In genomic region chr1:59458886-59459285, GRCm38 (mm10) we compare ENCODE assay signal across 8 mouse cellular contexts. TPM values are rescaled to one million over a fixed set of nuclear protein-coding genes. Genes with fewer than 3 reads are reported as not detected.
DNase-seq lines count a peak whose midpoint lies in the region; ATAC-seq lines count a peak whose summit lies in the region.

No protein-coding gene starts in this region.

- peaks cover 10% of the 10 kb centered on the region for H3K4me1 ChIP-seq in forebrain, embryonic 15.5 days
- H3K4me1 ChIP-seq in forebrain, embryonic 13.5 days, result peaks cover 7% of the 10 kb centered on the region
- peaks cover 23% of the 10 kb centered on the region for H3K4me1 ChIP-seq in heart, embryonic 10.5 days
- no peaks in the 10 kb centered on the region for H3K4me1 ChIP-seq in liver, embryonic 12.5 days

- intact Hi-C loops in left cerebral cortex, postnatal 4 days (cut with DNase I), result no loop called here

- WGBS in forebrain, embryonic 15.5 days, result 18% methylated on average over 8 of the region's 8 CpGs
- WGBS in forebrain, embryonic 13.5 days, result 20% methylated on average over 8 of the region's 8 CpGs
- WGBS in heart, embryonic 10.5 days, result 28% methylated on average over 8 of the region's 8 CpGs
- 40% methylated on average over 8 of the region's 8 CpGs for WGBS in liver, embryonic 12.5 days (ENCODE audit: insufficient replicate concordance)

- no peak overlapping the region for H3K27ac ChIP-seq in forebrain, embryonic 15.5 days (replicated peaks)
- H3K27ac ChIP-seq in forebrain, embryonic 13.5 days, result no peak overlapping the region
- H3K27ac ChIP-seq in heart, embryonic 10.5 days, result peak overlapping the region; percentile 36; the same call in 1 of the 2 replicates
- H3K27ac ChIP-seq in liver, embryonic 12.5 days, result no peak overlapping the region

- 0 out of 2 replicates have a peak overlapping the region, but pooled peaks have one; percentile 8 for H3K4me2 ChIP-seq in forebrain, embryonic 15.5 days (replicated peaks)
- no peak overlapping the region for H3K4me2 ChIP-seq in forebrain, embryonic 13.5 days
- no peak overlapping the region for H3K4me2 ChIP-seq in liver, embryonic 12.5 days

- no peak overlapping the region for H3K4me3 ChIP-seq in forebrain, embryonic 15.5 days
- H3K4me3 ChIP-seq in forebrain, embryonic 13.5 days, result no peak overlapping the region
- no peak overlapping the region for H3K4me3 ChIP-seq in heart, embryonic 10.5 days
- H3K4me3 ChIP-seq in liver, embryonic 12.5 days, result no peak overlapping the region

- no peaks in the 10 kb centered on the region for H3K27me3 ChIP-seq in forebrain, embryonic 15.5 days
- peaks cover 8% of the 10 kb centered on the region for H3K27me3 ChIP-seq in forebrain, embryonic 13.5 days
- H3K27me3 ChIP-seq in heart, embryonic 10.5 days (ENCODE audit: insufficient read depth, poor library complexity, severe bottlenecking), result peaks cover 21% of the 10 kb centered on the region; the same call in 1 of the 2 replicates
- no peaks in the 10 kb centered on the region for H3K27me3 ChIP-seq in liver, embryonic 12.5 days (replicated peaks)

- peak; percentile 23 for DNase-seq in brain, adult 2 months (ENCODE audit: low read depth, low spot score)
- DNase-seq in heart, embryonic 10.5 days (ENCODE audit: low spot score), result no peak
- peak; percentile 45 for DNase-seq in lung, postnatal 10 days
- no peak for DNase-seq in left cerebral cortex, adult 9 months (ENCODE audit: low spot score in 2 of 2)
- no peak for DNase-seq in left cerebral cortex, postnatal 4 days

- no peak overlapping the region for H3K9ac ChIP-seq in forebrain, embryonic 15.5 days (replicated peaks)
- H3K9ac ChIP-seq in forebrain, embryonic 13.5 days, result no peak overlapping the region
- no peak overlapping the region for H3K9ac ChIP-seq in liver, embryonic 12.5 days

- no peak for ATAC-seq in forebrain, embryonic 15.5 days (replicated peaks)
- no peak for ATAC-seq in forebrain, embryonic 13.5 days
- no peak for ATAC-seq in liver, embryonic 12.5 days

- H3K36me3 ChIP-seq in forebrain, embryonic 15.5 days, result no peaks in the 10 kb centered on the region
- no peaks in the 10 kb centered on the region for H3K36me3 ChIP-seq in forebrain, embryonic 13.5 days (ENCODE audit: poor library complexity, severe bottlenecking)
- H3K36me3 ChIP-seq in heart, embryonic 10.5 days, result no peaks in the 10 kb centered on the region
- H3K36me3 ChIP-seq in liver, embryonic 12.5 days, result no peaks in the 10 kb centered on the region

- H3K9me3 ChIP-seq in forebrain, embryonic 15.5 days, result no peaks in the 10 kb centered on the region
- H3K9me3 ChIP-seq in forebrain, embryonic 13.5 days (replicated peaks), result no peaks in the 10 kb centered on the region
- H3K9me3 ChIP-seq in heart, embryonic 10.5 days, result no peaks in the 10 kb centered on the region
- H3K9me3 ChIP-seq in liver, embryonic 12.5 days (replicated peaks), result no peaks in the 10 kb centered on the region

RNA-seq across cellular contexts. Expression of gene Fzd7, which starts 23.3 kb away (rescaled TPM):
- 3.5 and 4.2 TPM in 2 replicates for polyA plus RNA-seq in forebrain, embryonic 15.5 days (2015; fragmentation: Nextera tagmentation; extraction: Ambion mirVana)
- polyA plus RNA-seq in forebrain, embryonic 13.5 days (2015; fragmentation: Nextera tagmentation; extraction: Ambion mirVana), result 2.8 and 3.4 TPM in 2 replicates
- polyA plus RNA-seq in heart, embryonic 10.5 days (2016; fragmentation: Nextera tagmentation; extraction: Ambion mirVana), result 4.2 and 13.0 TPM in 2 replicates
- 5.3 and 5.4 TPM in 2 replicates for polyA plus RNA-seq in liver, embryonic 12.5 days (2016; fragmentation: Nextera tagmentation; extraction: Ambion mirVana)
- 1 to 10 TPM; 6.9 to 7.4 TPM for total RNA-seq in left cerebral cortex, postnatal 4 days (2021)

RNA-seq across cellular contexts. Expression of gene Gm973, which starts 57.2 kb away (rescaled TPM):
- 4.0 and 9.2 TPM in 2 replicates for polyA plus RNA-seq in forebrain, embryonic 15.5 days (2015; fragmentation: Nextera tagmentation; extraction: Ambion mirVana)
- 3.0 and 5.1 TPM in 2 replicates for polyA plus RNA-seq in forebrain, embryonic 13.5 days (2015; fragmentation: Nextera tagmentation; extraction: Ambion mirVana)
- polyA plus RNA-seq in heart, embryonic 10.5 days (2016; fragmentation: Nextera tagmentation; extraction: Ambion mirVana), result 0.16 TPM in 1 of 2 replicates, not detected in the other
- polyA plus RNA-seq in liver, embryonic 12.5 days (2016; fragmentation: Nextera tagmentation; extraction: Ambion mirVana), result not detected in 2 replicates
- 1 to 10 TPM; 6.1 to 6.7 TPM for total RNA-seq in left cerebral cortex, postnatal 4 days (2021)

Comparison
In these comparisons a context has a peak if more than half of its experiments do, and no peak if none do; other contexts are left out.
1. DNase-seq: peak in brain, adult 2 months (single experiment) and lung, postnatal 10 days (single experiment); none in heart, embryonic 10.5 days (single experiment), left cerebral cortex, adult 9 months (0 of 2) and left cerebral cortex, postnatal 4 days (single experiment).